Mouse (Mus musculus) midbrain, embryonic 13.5 days (tissue): Measurements from ENCODE around the gene Atf1. TPM values are rescaled to one million over a fixed set of nuclear protein-coding genes. Genes with fewer than 3 reads are reported as not detected.

Source experiments
- ATAC-seq: fragments of 200-750 bp; cut with Nextera tagmentation; 2 replicates; pipeline ENCODE4 v1.8.0; 2017; ENCODE audit warnings: mild to moderate bottlenecking, moderate TSS enrichment, moderate library complexity
- H3K27ac ChIP-seq: fragments of 300-500 bp; sonication (generic); 2 replicates; pipeline ENCODE4 v1.5.1; 2015; ENCODE audit warnings: inconsistent platforms, mild to moderate bottlenecking, moderate library complexity
- H3K27me3 ChIP-seq: fragments of 300-500 bp; sonication (generic); 2 replicates; pipeline ENCODE4 v1.6.1; 2015; ENCODE audit warnings: mild to moderate bottlenecking, inconsistent platforms
- H3K36me3 ChIP-seq: fragments of 300-500 bp; sonication (generic); 2 replicates; pipeline ENCODE4 v1.6.1; 2015; ENCODE audit warnings: mild to moderate bottlenecking, inconsistent platforms
- H3K4me1 ChIP-seq: fragments of 300-500 bp; sonication (generic); replicated peaks from 2 replicates; pipeline ENCODE4 v1.6.1; 2015; ENCODE audit warnings: inconsistent platforms
- H3K4me2 ChIP-seq: fragments of 300-500 bp; sonication (generic); replicated peaks from 2 replicates; pipeline ENCODE4 v1.6.1; 2015; ENCODE audit warnings: moderate library complexity, mild to moderate bottlenecking, inconsistent platforms
- H3K4me3 ChIP-seq: fragments of 300-500 bp; sonication (generic); replicated peaks from 2 replicates; pipeline ENCODE4 v1.5.1; 2015; ENCODE audit warnings: mild to moderate bottlenecking, inconsistent platforms
- H3K9ac ChIP-seq: fragments of 300-500 bp; sonication (generic); replicated peaks from 2 replicates; pipeline ENCODE4 v1.6.1; 2015; ENCODE audit warnings: mild to moderate bottlenecking, inconsistent platforms
- H3K9me3 ChIP-seq: fragments of 300-500 bp; sonication (generic); 2 replicates; pipeline ENCODE4 v1.6.1; 2016; ENCODE audit warnings: mild to moderate bottlenecking, inconsistent platforms
- WGBS: fragments of 180-500 bp; shearing (Covaris S2); methylation state at CpG from one replicate; pipeline ENCODE4 v1.1.7; 2015; 5-methylcytosine and 5-hydroxymethylcytosine counted together
- polyA plus RNA-seq: library from polyadenylated mRNA; unstranded; fragments of >200 nt; fragmentation: Nextera tagmentation; extraction: Ambion mirVana; gene quantifications from 2 replicates; pipeline ENCODE4 v1.2.1, GENCODE M21; 2015

Atf1 gene
- polyA plus RNA-seq, 1 experiment from 2014 or later = 19.9 TPM

DNA sequence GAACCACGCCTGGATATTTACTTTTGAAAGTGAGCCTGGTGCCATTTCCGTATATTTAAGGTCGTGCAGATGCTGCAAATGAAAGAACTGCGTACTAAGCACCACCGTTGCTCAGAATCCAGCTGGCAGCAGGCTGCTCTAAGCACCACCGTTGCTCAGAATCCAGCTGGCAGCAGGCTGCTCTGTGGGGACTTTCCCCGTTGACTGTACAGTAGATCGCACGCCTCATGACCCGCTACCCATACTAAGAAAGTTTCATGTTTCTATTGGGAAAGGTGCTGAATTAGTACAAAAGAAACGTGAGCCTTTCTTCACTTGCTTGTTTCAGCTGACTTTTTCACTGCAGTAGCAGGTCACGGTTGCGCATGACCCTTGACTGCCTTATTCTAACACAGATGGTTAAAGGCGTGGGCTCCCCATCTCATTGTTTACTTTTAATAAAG, 38.6 kb upstream of the Atf1 start:
- no peak overlapping the region for H3K27ac ChIP-seq
- H3K4me1 ChIP-seq = no peaks in the 10 kb centered on the region
- 87% methylated on average over 14 of the region's 14 CpGs for WGBS
- no peak overlapping the region for H3K9ac ChIP-seq
- H3K36me3 ChIP-seq = peaks cover 98% of the 10 kb centered on the region
- ATAC-seq = no peak
- no peak overlapping the region for H3K4me2 ChIP-seq
- H3K4me3 ChIP-seq = no peak overlapping the region
- H3K27me3 ChIP-seq = no peaks in the 10 kb centered on the region
- no peaks in the 10 kb centered on the region for H3K9me3 ChIP-seq

DNA sequence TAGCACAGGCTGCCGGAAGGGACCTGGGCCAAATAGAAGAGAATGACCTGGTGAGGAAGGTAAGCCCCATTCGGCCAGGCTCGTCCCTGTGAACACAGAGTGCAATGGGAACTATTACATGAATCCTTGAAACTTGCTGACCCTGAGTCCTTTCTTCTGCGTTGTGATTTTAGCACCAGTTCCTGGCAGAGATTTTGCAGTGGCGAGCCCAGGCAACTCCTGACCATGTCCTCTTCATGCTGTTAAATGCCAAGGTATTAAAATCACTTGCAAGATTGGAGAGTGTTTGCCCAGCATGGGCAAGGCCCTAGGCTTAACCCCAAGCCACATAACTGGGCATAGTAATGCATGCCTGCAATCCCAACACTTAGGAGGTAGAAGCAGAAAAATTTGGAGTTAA, 37.5 kb upstream of the Atf1 start:
- no peaks in the 10 kb centered on the region for H3K27me3 ChIP-seq
- WGBS = 94% methylated on average over 5 of the region's 5 CpGs
- H3K27ac ChIP-seq = no peak overlapping the region
- no peaks in the 10 kb centered on the region for H3K9me3 ChIP-seq
- no peak overlapping the region for H3K4me3 ChIP-seq
- H3K9ac ChIP-seq = no peak overlapping the region
- H3K4me1 ChIP-seq = no peaks in the 10 kb centered on the region
- no peak for ATAC-seq
- no peak overlapping the region for H3K4me2 ChIP-seq
- H3K36me3 ChIP-seq = peaks cover 98% of the 10 kb centered on the region

DNA sequence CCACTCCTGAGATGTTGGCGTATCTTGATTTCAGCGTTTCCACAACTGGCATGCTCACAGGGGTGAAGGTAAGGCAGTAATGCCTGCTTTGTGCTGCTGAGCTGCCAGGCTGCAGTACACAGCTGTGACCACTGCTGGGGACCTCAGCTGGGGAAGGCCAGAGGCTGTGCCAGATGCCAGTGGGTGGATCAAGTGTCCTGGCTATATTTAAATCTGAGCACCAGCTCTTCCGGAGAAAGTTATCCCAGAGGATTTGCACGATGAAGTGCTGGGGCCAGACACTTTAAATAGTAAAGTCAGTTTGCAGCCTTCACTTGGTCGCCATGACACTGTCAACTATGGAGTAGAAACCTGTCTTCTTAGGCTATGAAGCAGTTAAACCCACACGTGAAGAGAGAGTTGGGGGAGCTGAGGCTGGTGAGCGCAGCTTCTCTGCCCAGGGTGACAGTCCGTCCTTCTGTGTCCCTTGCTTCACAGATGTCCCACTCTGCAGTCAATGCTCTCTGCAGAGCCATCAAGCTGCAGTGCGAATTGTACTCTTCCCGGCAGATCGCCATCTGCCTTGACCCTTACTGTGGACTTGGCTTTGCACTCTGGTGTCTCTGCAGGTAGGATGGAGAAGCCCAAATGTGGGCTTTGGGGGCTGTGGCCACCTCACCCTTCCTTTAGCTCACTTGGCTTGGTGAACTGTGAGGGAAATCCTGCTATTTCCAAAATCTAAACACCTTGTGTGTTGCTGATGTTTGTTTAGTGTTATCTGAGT, 28.5 kb upstream of the Atf1 start:
- no peak overlapping the region for H3K27ac ChIP-seq
- H3K4me2 ChIP-seq = no peak overlapping the region
- H3K4me1 ChIP-seq = no peaks in the 10 kb centered on the region
- ATAC-seq = no peak
- H3K36me3 ChIP-seq = peaks cover 93% of the 10 kb centered on the region
- H3K4me3 ChIP-seq = no peak overlapping the region
- WGBS = 89% methylated on average over 11 of the region's 11 CpGs
- no peaks in the 10 kb centered on the region for H3K9me3 ChIP-seq
- no peaks in the 10 kb centered on the region for H3K27me3 ChIP-seq
- no peak overlapping the region for H3K9ac ChIP-seq

DNA sequence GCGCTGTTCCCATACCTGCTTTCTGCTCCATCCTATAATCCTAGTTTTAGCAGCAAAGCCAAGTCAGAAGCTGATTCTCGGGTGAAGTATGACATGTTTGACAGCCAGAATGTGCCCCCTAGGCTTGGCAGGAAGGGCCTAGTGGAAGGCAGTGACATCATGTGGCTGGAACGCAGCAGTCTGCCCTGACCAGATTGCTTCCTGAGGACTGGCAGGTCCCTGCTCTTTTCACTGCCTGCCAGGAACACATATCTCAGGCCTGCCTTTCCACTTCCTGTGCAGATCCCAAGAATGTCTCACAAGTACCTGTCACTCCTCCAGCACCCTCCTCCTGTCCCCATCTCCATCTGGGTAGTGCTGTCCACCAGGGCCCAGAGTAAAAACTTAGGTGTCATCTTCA, 27.8 kb upstream of the Atf1 start:
- H3K4me1 ChIP-seq = no peaks in the 10 kb centered on the region
- H3K4me3 ChIP-seq = no peak overlapping the region
- no peaks in the 10 kb centered on the region for H3K9me3 ChIP-seq
- no peak for ATAC-seq
- WGBS = 84% methylated on average over 3 of the region's 3 CpGs
- H3K4me2 ChIP-seq = no peak overlapping the region
- peaks cover 93% of the 10 kb centered on the region for H3K36me3 ChIP-seq
- H3K27me3 ChIP-seq = no peaks in the 10 kb centered on the region
- no peak overlapping the region for H3K27ac ChIP-seq
- no peak overlapping the region for H3K9ac ChIP-seq

DNA sequence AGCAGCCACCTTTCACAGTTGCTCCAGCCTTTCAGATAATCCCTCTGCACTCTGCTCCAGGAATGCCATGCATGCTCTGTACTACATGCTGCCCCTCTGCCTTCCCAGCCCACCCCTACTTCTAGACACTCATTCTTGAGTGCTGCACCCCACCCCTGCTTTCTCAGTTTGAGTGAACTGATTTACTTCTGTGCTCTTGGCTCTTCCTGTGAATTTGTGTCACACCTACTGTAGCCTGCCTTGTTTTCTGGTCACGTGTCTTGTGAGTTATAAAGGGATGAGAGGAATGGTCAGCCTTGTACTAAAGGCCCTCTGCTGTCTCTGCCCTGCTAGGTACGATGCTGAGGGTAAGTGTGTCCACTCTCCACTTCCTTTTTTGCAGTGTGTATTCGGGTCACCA, 25.8 kb upstream of the Atf1 start:
- WGBS = 94% methylated on average over 3 of the region's 3 CpGs
- H3K4me1 ChIP-seq = no peaks in the 10 kb centered on the region
- ATAC-seq = no peak
- no peak overlapping the region for H3K27ac ChIP-seq
- no peak overlapping the region for H3K4me2 ChIP-seq
- no peaks in the 10 kb centered on the region for H3K9me3 ChIP-seq
- H3K9ac ChIP-seq = no peak overlapping the region
- no peaks in the 10 kb centered on the region for H3K27me3 ChIP-seq
- H3K36me3 ChIP-seq = peaks cover 94% of the 10 kb centered on the region
- no peak overlapping the region for H3K4me3 ChIP-seq

DNA sequence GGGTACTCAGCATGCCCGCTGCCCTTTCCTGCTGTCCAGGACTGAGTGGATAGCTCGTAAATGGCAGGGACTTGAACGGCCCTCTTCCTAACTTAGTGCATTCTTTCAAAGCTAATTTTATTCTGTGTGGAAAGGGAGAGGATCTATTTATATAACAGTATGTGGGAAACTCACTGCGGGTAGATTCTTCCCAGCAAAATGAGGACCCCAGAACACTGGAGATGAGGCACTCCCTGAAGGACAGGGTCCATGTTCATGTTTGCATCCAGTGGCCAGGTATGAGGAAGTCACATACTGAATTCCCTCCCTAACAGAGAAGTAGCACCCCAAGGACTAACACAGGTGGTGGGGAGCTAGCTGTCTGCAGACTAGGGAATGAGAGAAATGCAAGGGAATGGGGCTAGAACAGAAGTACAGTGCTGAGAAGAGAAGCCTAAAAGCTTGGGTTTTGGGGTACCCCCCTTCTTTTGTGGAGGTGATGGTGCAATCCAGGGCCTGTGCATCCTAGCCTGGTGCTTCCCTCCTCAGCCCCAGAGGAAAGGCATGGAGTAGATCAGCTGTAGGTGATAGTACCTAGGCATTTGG, 25.1 kb upstream of the Atf1 start:
- ATAC-seq = no peak
- Histone ChIP-seq H3K4me1 (no peaks in the 10 kb centered on the region), H3K4me3 (no peak overlapping the region), H3K4me2 (no peak overlapping the region), H3K36me3 (peaks cover 94% of the 10 kb centered on the region), H3K27me3 (no peaks in the 10 kb centered on the region), H3K9ac (no peak overlapping the region), H3K27ac (no peak overlapping the region), H3K9me3 (no peaks in the 10 kb centered on the region)
- 95% methylated on average over 4 of the region's 4 CpGs for WGBS

DNA sequence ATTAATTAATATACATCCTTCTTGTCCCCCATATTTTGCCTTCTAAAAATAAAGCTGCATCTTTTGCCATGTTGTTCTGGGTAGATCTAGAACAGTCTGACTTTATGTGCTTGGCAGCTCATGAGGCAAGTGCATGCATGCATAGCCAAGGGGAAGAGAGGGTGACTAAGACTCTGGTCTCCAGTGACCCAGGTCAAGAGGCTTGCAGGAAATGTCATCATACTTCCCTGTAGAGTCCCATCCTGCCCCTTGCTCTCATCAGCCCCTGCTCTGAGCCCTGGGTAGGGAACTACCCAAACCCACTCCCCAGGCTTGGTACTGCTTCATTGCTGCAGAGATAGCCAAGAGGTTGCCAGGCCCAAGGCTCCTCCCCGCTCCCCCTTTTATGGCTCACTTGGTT, 23.0 kb upstream of the Atf1 start:
- H3K4me2 ChIP-seq = no peak overlapping the region
- H3K9me3 ChIP-seq = no peaks in the 10 kb centered on the region
- WGBS = 93% methylated on average over 1 of the region's 1 CpGs
- peaks cover 92% of the 10 kb centered on the region for H3K36me3 ChIP-seq
- H3K4me3 ChIP-seq = no peak overlapping the region
- H3K27ac ChIP-seq = no peak overlapping the region
- no peak for ATAC-seq
- H3K9ac ChIP-seq = no peak overlapping the region
- no peaks in the 10 kb centered on the region for H3K4me1 ChIP-seq
- no peaks in the 10 kb centered on the region for H3K27me3 ChIP-seq

DNA sequence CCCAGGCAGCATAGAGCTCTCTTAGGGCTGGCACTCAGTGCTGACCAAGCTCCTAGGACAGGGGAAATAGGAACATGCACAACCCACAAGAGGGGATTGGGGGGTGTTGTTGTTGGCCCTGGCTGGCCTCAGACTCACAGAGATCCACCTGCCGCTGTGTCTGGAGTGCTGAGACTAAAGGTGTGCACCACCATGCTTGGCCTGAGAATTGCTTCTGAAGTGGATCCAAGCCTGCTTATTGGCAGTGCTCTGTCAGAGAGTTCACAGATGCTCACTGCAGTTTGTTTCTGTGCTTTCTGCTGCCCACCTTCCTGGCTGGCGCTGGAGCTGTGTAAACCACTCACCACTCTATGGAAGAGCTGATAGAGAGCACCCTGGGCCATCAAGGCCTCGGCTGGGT, 17.6 kb upstream of the Atf1 start:
- Histone ChIP-seq H3K4me2 (no peak overlapping the region), H3K27ac (no peak overlapping the region), H3K4me1 (no peaks in the 10 kb centered on the region), H3K4me3 (no peak overlapping the region), H3K27me3 (no peaks in the 10 kb centered on the region), H3K36me3 (peaks cover 95% of the 10 kb centered on the region), H3K9ac (no peak overlapping the region), H3K9me3 (no peaks in the 10 kb centered on the region)
- no peak for ATAC-seq
- 95% methylated on average over 3 of the region's 3 CpGs for WGBS

DNA sequence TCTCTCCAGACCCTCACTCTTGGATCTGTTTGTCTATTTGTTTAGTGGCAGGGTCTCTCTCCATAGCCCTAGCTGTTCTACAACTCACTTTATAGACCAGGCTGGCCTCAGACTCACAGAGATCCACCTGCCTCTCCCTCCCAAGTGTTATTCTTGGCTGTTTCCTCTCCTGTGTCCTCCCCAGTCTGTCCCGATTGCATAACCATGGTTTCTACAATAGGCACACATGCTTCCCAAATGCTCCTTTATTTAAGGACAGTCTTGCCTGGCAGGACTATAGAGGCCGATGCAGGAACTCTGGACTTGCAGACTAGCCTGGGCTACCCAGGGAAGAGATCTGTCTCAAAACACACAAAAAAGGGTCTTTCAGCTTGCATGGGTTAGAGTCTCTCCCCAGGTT, 14.3 kb upstream of the Atf1 start:
- no peak overlapping the region for H3K27ac ChIP-seq
- no peaks in the 10 kb centered on the region for H3K9me3 ChIP-seq
- 92% methylated on average over 2 of the region's 2 CpGs for WGBS
- peaks cover 86% of the 10 kb centered on the region for H3K36me3 ChIP-seq
- no peak for ATAC-seq
- no peak overlapping the region for H3K4me3 ChIP-seq
- no peak overlapping the region for H3K4me2 ChIP-seq
- no peaks in the 10 kb centered on the region for H3K27me3 ChIP-seq
- no peaks in the 10 kb centered on the region for H3K4me1 ChIP-seq
- no peak overlapping the region for H3K9ac ChIP-seq

DNA sequence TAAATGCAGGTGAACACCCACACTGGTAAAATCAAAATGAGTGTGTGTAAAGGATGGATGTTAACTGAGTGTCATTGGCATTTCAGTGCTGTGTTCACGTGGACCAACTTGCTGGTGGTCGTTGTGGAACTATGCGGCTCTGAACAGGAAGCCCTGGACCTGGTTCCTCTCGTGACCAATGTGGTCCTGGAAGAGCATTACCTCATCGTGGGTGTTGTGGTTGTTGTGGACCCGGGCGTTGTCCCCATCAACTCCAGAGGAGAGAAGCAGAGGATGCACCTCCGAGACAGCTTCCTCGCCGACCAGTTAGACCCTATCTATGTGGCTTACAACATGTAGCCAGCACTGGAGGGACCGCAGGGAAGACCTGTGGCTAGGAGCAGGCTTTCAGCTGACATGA, 12.5 kb upstream of the Atf1 start:
- peaks cover 71% of the 10 kb centered on the region for H3K36me3 ChIP-seq

DNA sequence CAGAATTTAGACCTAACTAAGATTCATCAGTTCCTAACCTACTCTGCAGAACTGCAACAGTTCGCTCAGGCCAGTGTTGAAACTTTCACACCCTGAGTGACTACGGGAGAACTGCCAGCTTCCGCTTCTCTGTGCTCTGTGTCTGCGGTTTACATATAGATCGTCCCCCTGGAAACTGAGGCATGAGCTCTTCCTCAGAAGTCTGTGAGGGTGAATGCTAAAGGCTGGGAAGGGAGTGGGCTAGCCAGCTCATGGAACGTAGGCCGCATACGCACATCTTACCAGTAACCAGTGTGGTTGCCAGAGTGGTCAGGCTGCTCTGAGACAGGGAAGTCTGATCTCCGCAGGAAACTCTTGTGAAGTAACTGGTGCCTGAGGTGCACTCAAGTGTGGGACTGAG, 11.4 kb upstream of the Atf1 start:
- no peak overlapping the region for H3K4me2 ChIP-seq
- no peaks in the 10 kb centered on the region for H3K9me3 ChIP-seq
- no peak overlapping the region for H3K4me3 ChIP-seq
- ATAC-seq = no peak
- 93% methylated on average over 9 of the region's 9 CpGs for WGBS
- H3K4me1 ChIP-seq = no peaks in the 10 kb centered on the region
- H3K9ac ChIP-seq = no peak overlapping the region
- H3K27me3 ChIP-seq = no peaks in the 10 kb centered on the region
- peaks cover 61% of the 10 kb centered on the region for H3K36me3 ChIP-seq
- H3K27ac ChIP-seq = no peak overlapping the region

More for the DNA sequence above, 12.5 kb upstream of the Atf1 start:
- H3K4me3 ChIP-seq = no peak overlapping the region
- no peak for ATAC-seq
- WGBS = 93% methylated on average over 11 of the region's 11 CpGs
- no peaks in the 10 kb centered on the region for H3K9me3 ChIP-seq
- no peaks in the 10 kb centered on the region for H3K27me3 ChIP-seq
- no peak overlapping the region for H3K27ac ChIP-seq
- no peak overlapping the region for H3K4me2 ChIP-seq
- H3K9ac ChIP-seq = no peak overlapping the region
- no peaks in the 10 kb centered on the region for H3K4me1 ChIP-seq

DNA sequence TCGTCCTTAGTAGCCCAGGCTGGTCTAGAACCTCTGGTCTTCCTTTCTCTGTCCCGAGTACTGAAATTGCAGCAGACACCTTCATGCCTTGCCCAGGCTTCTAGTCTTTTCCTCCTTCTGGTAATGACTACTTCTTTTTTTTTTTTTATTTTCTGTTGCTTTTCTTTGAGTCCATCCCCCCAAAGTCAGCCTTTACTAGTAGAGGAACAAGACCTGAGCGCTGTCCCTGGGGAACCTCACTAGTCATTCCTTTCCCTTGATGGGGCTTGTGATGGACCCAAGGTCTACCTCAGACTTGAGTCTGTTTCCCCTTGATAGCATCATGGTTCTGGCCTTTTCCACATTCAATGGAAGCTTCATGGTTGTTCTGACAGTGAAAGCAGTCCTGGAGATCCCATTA, 9.6 kb upstream of the Atf1 start:
- Histone ChIP-seq H3K9ac (no peak overlapping the region), H3K36me3 (peaks cover 46% of the 10 kb centered on the region), H3K4me3 (no peak overlapping the region), H3K27ac (no peak overlapping the region; the same call in 1 of the 2 replicates), H3K9me3 (peaks cover 7% of the 10 kb centered on the region; the same call in 1 of the 2 replicates), H3K27me3 (no peaks in the 10 kb centered on the region), H3K4me2 (no peak overlapping the region), H3K4me1 (no peaks in the 10 kb centered on the region)
- ATAC-seq = no peak
- WGBS = 97% methylated on average over 3 of the region's 3 CpGs

DNA sequence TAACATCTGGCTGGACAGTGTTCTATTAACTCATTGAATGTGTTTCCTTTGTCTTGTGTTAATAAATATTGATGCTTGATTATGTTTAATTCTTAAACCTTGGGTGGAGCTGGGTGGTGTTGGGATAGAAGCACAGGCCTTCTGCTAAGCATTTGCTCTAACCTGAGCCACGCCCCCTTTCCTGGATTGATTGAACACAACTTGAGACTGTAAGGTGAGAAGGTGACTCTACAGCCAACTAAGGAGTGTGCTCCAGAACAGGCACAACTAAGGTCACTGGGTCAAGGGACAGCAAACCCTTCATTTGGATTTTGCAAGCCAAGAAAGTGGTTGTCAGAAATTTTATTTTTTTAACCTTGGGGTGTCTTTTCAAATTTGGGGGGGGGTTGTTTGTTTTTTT, 8.2 kb upstream of the Atf1 start:
- 71% methylated on average over 1 of the region's 1 CpGs for WGBS

More for the DNA sequence above, 8.2 kb upstream of the Atf1 start:
- H3K9me3 ChIP-seq = peaks cover 9% of the 10 kb centered on the region; the same call in 1 of the 2 replicates
- no peak overlapping the region for H3K4me3 ChIP-seq
- H3K27ac ChIP-seq = no peak overlapping the region
- no peaks in the 10 kb centered on the region for H3K4me1 ChIP-seq
- no peak for ATAC-seq
- no peak overlapping the region for H3K9ac ChIP-seq
- peaks cover 34% of the 10 kb centered on the region for H3K36me3 ChIP-seq
- H3K4me2 ChIP-seq = no peak overlapping the region
- H3K27me3 ChIP-seq = no peaks in the 10 kb centered on the region
